Mouse (Mus musculus) gastrocnemius, adult 8-10 months (tissue): ENCODE data around the gene Fgfr2. TPM values are rescaled to one million over a fixed set of nuclear protein-coding genes. Genes with fewer than 3 reads are reported as not detected.
A peak's percentile ranks its signal among the peaks of the same experiment; 100 is the strongest.
"Not testable (repeated sequence)": the region's sequence is repeated elsewhere in the genome, so short reads cannot be mapped to it uniquely, and the experiment has no call there.

ENCODE experiments used
- DNase-seq, 2 experiments: peaks; one replicate each; pipeline ENCODE4 v3.0.0; 2022; ENCODE audit warnings: low spot score in 2 of 2
- total RNA-seq, 4 experiments: library from RNA; stranded (reverse); gene quantifications; 2 replicates each; pipeline ENCODE4 v1.2.4; 2022

Gene Fgfr2
- total RNA-seq, 4 experiments from 2014 or later = 0.17 to 1.3 (median 0.62) TPM

DNA sequence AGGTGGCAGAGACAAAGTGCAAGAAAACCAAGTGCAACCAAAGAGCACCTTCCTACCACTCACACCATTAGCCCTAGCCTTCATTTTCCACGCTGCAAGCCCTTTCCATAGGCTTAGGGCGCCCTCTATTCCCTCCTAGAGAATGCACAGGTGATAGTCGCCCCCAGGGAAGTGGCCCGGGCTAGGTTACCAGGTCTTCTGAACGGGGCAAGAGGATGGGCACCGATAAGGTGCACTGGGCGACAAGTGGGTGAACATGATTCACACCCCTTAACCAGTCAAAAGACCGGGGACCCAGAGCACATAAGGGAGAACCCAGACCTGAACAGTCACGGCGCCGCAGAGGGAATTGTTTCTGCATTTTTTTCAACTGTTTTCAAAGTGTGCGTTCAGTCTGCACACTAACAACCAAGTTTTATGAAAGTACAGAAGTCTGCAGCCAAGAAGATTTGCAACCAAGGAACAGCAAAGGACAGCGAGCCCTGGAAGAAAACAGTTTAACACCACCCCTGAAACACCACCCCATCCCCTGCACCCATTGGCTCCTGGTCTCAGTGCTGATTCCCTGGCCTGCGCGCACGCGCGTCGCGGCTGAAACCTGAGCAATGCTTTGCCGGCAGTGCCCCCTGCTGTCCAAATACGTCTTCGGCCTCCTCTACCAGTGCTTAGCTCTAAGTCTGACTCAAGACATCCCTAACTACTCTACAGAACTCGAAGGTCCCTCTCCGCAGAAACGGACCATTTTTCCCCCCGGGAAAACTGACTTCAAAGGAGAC lies 571.6 kb downstream of the Fgfr2 start:
- DNase-seq = peak; percentile 94 to 95

- DNase-seq = no peak
These were observed 576.0 kb downstream of the Fgfr2 start for GRCm38 (mm10) chr7:132547126-132547525.

- no peak for DNase-seq
These were observed 580.7 kb downstream of the Fgfr2 start for GRCm38 (mm10) chr7:132542427-132542826.

DNA sequence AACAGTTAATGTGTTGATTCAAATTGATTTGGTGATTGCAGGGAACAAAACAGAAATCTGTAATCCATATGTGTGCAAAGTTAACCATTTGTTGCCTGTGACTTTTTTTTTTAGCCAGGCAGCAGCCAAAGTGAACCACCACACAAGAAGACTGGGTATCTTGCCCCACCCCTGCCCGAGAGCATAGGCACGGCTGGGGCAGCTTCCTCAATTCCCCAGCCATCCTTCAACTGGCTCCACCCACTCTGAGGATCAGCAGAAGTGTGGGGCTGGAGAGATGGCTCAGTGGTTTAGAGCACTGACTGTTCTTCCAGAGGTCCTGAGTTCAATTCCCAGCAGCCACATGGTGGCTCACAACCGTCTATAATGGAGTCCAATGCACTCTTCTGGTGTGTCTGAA lies 581.6 kb downstream of the Fgfr2 start:
- DNase-seq = no peak

- no peak for DNase-seq
These were observed 582.6 kb downstream of the Fgfr2 start for GRCm38 (mm10) chr7:132540597-132540996.

DNA sequence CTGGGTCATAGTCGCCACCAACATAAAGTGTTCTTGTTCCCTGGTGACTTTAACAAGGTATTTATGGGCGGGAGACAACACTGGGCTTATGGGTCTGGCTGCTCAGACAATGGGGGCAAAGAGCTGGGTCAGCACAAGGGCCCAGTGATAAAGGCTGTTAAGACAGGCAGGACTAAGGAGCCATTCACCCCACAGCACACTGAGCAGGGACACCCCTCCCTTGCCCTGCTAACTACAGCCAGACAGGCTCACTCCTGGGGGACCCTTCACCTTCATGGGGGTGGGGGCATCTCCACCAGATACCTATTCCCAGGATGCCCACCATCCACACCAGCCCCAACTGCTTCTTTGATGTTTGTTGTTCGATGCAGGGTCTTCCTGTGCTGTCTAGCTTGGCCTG lies 593.9 kb downstream of the Fgfr2 start:
- DNase-seq = no peak

DNA sequence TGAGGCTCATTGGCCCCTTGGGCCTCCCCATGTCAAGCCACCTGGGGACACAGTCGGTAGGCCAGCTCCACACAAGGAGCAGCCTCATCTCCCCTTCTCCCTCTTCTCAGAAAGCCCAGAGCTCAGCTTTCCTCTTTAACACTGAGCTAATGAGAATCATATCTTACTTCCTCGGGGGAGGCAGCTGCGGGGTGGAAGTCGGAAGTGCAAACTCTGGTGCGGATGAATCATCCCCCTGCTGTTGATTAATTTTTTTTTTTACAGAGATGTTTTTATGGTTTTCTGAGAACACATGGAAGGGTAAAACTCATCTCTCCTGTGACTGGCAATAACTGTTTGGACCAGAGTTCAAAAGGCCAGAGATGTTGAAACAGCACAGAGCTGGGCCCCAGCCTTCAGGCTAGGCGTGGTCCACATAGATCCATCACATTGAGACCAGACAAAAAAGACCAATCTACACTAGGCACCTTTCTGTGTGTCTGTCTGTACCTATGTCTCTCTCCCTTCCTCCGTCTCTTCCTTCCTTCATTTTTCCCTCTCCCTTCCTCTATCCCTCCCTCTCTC lies 609.6 kb downstream of the Fgfr2 start:
- DNase-seq = no peak

- no peak for DNase-seq
These were observed 614.0 kb downstream of the Fgfr2 start for GRCm38 (mm10) chr7:132509110-132509509.

- no peak for DNase-seq
These were observed 615.8 kb downstream of the Fgfr2 start for GRCm38 (mm10) chr7:132507361-132507760.

DNA sequence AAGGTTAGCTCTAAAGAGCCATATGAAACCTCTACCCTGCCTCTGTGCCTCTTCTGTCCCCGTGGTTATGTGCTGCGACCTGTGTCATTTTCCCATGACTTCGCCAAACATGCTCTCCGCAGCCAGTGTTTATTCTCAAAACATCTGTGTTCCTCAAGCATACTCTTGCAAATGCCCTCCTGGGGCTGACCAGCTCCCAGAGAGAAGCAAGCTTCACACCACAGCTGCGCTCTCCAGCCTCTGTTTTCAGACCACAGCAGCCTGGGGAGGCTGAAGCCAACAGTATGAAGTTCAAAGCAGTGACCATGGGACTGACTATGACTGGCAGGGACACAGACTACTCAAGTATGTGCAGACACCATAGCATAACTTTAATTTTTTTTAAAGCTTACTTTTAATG lies 616.9 kb downstream of the Fgfr2 start:
- no peak for DNase-seq

DNA sequence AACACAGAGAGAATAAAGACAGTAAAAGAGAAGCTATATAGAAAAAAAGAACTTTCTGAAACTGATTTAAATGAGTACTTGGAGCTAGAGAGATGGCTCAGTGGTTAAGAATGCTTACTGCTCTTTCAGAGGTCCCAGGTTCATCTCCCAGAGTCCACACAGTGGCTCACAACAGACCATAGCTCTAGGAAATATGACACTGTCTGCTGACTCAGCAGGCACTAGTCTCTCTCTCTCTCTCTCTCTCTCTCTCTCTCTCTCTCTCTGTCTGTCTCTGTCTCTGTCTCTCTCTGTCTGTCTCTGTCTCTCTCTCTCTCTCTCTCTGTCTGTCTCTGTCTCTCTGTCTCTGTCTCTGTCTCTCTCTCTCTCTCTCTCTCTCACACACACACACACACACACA lies 620.7 kb downstream of the Fgfr2 start:
- DNase-seq = not testable (repeated sequence)

DNA sequence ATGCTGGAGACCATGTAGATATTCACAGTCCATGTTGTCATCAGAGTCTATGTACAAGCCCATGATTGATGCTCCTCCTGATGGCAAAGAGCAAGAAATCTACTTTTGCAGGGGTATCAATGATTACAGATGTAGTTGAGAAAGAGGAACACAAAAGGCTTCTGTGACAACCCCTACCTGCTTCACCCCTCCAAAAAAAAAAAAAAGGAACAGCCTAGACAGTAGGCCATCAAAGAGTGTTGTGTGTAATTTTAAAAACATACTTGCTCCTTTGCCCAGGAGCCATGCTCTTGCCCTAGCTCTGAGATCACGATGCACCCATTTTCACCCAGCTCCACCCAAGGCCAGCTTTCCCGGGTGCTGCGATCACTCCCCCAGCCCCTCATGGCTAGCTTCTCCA lies 626.0 kb downstream of the Fgfr2 start:
- no peak for DNase-seq

GRCm38 (mm10) chr7:132494263-132494662 lies 628.9 kb downstream of the Fgfr2 start:
- DNase-seq = no peak

- DNase-seq = no peak
These were observed 629.5 kb downstream of the Fgfr2 start for GRCm38 (mm10) chr7:132493632-132494031.

GRCm38 (mm10) chr7:132491902-132492301 lies 631.2 kb downstream of the Fgfr2 start:
- no peak for DNase-seq

- no peak for DNase-seq
These were observed 635.8 kb downstream of the Fgfr2 start for GRCm38 (mm10) chr7:132487361-132487760.

DNA sequence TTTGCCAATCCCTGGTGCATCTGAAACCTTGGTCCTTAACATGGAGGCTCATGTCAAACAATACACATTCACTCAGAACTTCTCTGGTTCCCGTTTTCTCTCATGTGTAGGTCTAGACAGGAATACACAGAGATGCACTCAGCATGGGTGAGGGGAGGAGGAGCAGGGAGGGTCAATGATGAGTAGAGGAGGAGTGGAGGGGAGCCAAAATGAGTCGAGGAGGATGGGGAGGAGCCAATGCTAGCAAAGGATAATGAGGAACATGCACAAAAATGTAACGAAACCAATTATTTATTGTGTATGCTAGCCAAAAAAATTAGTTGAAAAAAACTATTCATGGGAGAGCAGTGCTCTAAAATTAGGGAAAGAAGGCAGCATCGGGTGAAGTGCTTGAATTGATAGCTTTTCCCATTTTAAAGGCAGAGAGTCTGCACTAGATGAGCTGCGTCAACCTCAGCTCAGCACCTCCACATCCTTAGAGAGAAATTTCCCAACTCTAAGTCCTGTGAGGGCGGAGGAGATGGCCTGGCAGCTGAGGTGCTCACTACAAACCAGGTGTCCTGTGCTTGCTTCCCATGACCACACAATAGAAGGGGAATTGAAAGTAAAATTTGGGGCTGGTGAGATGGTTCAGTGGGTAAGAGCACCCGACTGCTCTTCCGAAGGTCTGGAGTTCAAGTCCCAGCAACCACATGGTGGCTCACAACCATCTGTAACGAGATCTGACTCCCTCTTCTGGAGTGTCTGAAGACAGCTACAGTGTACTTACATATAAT lies 636.6 kb downstream of the Fgfr2 start:
- DNase-seq = no peak

DNA sequence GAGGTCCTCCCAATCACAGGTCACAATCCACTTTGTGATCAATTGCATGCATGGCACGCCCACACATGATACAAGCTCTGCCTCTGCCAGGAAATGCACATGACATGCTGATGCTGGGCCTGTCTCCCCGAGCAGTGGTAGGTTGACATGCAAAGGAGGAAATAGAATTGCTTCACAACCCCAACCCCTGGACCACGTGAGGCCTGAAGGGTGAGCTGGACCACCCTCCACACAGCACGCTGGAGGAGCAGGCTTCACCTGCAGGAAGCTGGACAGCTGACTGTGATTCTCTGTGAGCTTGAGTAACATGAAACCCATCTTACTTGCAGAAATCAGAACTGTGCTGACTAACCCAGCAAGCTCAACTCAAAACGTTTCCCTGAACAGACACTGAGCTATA lies 638.7 kb downstream of the Fgfr2 start:
- DNase-seq = no peak

GRCm38 (mm10) chr7:132480696-132481306 lies 642.3 kb downstream of the Fgfr2 start:
- no peak for DNase-seq

DNA sequence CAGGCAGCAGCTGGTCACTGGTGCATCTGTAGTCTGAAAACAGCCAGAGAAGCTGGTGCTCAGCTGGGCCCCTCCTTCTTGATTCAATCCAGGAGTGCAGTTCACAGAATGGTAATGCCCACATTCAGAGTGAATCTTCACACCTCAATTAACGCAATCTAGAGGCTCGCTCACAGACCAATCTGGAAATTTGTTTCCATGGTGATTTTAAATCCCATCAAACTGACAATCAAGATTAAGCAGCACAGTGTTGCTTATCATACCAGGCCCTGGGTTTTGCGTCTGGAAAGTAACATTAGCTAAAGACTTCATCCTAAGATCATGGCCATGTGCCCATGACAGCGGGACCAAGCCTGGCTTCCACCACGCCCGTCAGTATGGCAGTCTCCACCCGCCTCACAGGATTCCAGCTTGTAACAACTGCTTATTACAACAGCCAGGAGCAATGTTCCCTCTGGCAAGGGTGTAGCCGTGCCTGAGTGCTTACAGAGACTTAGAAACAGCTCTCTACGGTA lies 644.8 kb downstream of the Fgfr2 start:
- DNase-seq = no peak

- no peak for DNase-seq
These were observed 645.4 kb downstream of the Fgfr2 start for GRCm38 (mm10) chr7:132477753-132478152.

DNA sequence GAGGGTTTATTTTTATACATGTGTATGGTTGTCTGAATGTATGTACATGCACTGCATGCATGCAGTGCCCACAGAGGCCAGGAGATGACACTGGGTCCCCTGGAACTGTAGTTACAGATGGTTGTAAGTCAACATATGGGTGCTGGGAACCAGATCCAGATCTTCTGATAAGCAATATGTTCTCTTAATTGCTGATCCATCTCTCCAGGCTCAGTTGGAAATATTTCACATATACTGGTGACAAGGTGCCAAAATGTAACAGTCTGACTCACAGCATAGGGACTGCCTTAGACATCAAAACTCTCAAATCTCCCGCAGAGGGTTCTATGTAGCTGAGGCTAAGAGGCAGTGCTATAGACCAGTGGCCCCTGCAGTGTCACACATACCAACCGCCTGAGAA lies 646.7 kb downstream of the Fgfr2 start:
- no peak for DNase-seq
